Mouse (Mus musculus): ENCODE data around the gene Aprt.

DNA sequence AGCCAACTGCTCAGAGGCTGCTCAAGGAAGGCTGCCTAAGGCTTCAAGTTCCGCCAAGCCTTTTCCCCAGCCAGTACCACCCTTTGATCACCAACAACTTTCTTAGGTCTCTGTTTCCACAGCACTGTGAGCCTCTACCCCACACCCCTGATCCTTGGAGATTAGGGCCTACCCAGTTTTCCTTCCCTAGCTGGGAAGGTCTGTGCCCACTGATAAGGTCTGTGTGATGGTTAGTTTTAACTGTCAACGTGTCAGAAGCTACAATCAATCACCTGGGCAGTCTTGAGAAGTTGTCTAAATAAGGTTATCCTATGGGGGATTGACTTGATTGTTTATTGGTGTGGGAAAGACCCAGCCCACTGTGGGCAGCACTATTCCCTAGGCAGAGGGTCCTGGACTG, 38.9 kb downstream of the Aprt start:
- TF ChIP-seq CTCF (IDR thresholded peaks at IDR 0.05; ENCODE audit: low read depth) (no peak), EP300 (optimal IDR thresholded peaks at IDR 0.05) (no peak)

Data from stomach, postnatal 0 days (tissue).